Mouse (Mus musculus) thymus, adult 2 months (tissue): ENCODE measurements at regions not wholly inside any gene's neighbourhood (a gene's known extent, or its start where the extent isn't known, plus 50 kb on each side); places are given as distances from the start of the nearest gene placed in this dataset.
A peak's percentile ranks its signal among the peaks of the same experiment; 100 is the strongest.

Experiments
- DNase-seq: peaks from one replicate; pipeline ENCODE4 v3.0.0; 2021
- H3K27ac ChIP-seq: fragments of 200-500 bp; 2 replicates; pipeline ENCODE4 v1.5.1; 2012; ENCODE audit warnings: low read length, control low read depth; ENCODE audit not compliant: control insufficient read depth, insufficient read depth
- H3K27me3 ChIP-seq: fragments of 200-500 bp; 2 replicates; pipeline ENCODE4 v1.6.1; 2012; ENCODE audit warnings: mild to moderate bottlenecking, low read length, moderate library complexity, mixed read lengths; ENCODE audit not compliant: control insufficient read depth, insufficient read depth
- H3K36me3 ChIP-seq: fragments of 200-500 bp; 2 replicates; pipeline ENCODE4 v1.6.1; 2012; ENCODE audit warnings: mild to moderate bottlenecking, low read length, moderate library complexity; ENCODE audit not compliant: control insufficient read depth, insufficient read depth
- H3K4me1 ChIP-seq: fragments of 200-500 bp; replicated peaks from 2 replicates; pipeline ENCODE4 v1.6.1; 2012; ENCODE audit warnings: low read length; ENCODE audit not compliant: control insufficient read depth, insufficient read depth
- H3K4me3 ChIP-seq: fragments of 200-500 bp; 2 replicates; pipeline ENCODE4 v1.5.1; 2012; ENCODE audit warnings: mild to moderate bottlenecking, low read length, control low read depth, moderate library complexity; ENCODE audit not compliant: control insufficient read depth, insufficient read depth
- CTCF ChIP-seq: fragments of 200-500 bp; IDR thresholded peaks from 2 replicates; pipeline ENCODE4 v1.5.1; 2012; ENCODE audit warnings: mild to moderate bottlenecking, control low read depth, low read length, moderate library complexity, borderline replicate concordance; ENCODE audit not compliant: control insufficient read depth, poor library complexity, insufficient read depth; ENCODE audit errors: extremely low read depth
- POLR2A ChIP-seq: fragments of 200-500 bp; IDR thresholded peaks from 2 replicates; pipeline ENCODE4 v1.6.1; 2012; ENCODE audit warnings: mild to moderate bottlenecking, low read length, control low read depth, moderate library complexity; ENCODE audit not compliant: control insufficient read depth, poor library complexity, insufficient read depth; ENCODE audit errors: extremely low read depth
- WGBS: fragments of 180-500 bp; shearing (Covaris S2); methylation state at CpG from one replicate; pipeline ENCODE4 v1.1.7; 2018; 5-methylcytosine and 5-hydroxymethylcytosine counted together

DNA sequence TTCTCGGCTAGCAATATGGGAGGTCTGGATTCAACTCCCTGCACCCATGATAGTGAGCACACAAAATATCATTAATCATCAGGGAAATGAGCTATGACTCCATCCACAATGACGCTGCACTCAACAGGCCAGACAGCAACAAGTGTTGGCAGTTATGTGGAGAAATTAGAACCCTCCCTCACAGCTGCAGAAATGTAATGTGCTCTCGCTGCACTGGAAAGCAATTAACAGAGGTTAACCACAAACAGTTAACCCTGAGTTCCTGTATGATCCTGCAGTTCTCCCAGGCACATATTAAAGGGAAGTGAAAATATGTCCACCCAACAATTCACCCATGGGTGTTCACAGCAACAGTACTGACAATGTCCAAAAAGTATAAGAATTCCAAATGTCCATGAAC, 54.0 kb upstream of the Jade2 start:
- WGBS, result 10% methylated on average over 3 of the region's 3 CpGs
- H3K4me3 ChIP-seq, result no peak overlapping the region

DNA sequence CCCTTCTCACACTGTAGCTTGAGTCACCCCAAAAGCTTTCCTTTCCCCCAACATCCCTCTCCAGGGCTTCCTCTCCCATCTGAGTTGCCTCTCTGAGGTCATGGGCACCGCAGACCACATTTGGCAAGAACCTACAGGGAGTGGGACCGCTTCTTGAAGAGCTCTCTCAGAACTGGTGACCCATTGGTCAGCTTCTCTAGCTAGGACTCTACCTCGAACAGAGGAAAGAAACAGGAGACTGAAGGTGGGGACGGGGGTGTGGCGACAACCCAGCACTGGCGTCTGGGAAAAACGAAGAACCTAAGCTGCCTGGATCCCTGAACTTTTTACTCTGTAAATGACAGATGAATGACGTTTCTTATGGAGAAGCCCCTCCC, 51.8 kb upstream of the Cdkn2aipnl start:
- DNase-seq, result no peak
- H3K27me3 ChIP-seq, result no peaks in the 10 kb centered on the region
- no peak overlapping the region for H3K27ac ChIP-seq
- 19% methylated on average over 8 of the region's 8 CpGs for WGBS
- H3K36me3 ChIP-seq, result no peaks in the 10 kb centered on the region
- TF ChIP-seq CTCF, result no peak
- TF ChIP-seq POLR2A, result no peak
- peaks cover 26% of the 10 kb centered on the region for H3K4me1 ChIP-seq
- no peak overlapping the region for H3K4me3 ChIP-seq

More for the DNA sequence above, 54.0 kb upstream of the Jade2 start:
- H3K27me3 ChIP-seq, result no peaks in the 10 kb centered on the region
- TF ChIP-seq POLR2A, result no peak
- H3K4me1 ChIP-seq, result peaks cover 15% of the 10 kb centered on the region
- no peaks in the 10 kb centered on the region for H3K36me3 ChIP-seq
- DNase-seq, result no peak
- H3K27ac ChIP-seq, result no peak overlapping the region

DNA sequence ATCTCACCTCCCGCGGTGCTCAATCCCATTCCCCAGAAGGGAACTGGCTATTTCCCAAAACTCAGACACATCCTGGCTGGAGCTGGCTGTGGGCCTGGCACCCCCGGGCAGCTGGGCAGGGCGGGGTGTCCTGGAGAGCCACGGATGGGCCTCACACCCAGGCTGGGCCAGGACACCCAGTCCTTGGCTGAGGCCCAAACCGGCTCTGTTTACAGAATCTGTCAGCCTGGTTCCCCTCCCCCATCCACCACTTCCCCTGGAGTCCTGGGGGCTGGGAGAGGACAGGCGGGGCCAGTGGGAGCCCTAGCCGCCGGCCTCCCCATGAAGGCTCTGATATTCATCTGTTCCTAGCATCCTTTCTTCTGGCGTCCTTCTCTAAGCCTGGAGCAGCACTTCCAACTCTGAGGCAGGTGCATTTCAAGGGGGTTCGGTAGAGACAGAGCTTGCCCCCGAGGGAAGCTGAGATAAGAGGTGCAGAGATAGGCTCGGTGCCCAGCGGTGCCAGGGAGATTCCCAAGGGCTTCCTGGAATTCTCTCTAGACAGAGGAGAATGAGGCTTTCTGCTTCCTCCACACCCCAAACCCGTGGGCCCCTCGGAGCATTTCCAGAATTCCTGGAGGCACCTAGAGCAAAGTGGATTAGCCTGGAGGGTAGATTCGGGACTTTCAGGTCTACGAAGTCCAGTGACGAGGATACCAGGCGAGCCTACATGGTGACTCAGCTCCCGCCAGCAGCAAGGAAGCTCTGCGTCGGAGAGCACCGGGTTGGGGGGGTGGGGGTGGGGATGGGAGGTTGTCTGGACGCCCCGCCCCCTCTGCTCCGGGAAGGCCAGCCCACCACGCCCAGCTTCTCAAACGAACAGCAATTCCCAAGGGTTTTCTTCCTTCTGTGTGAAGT, 51.2 kb upstream of the Cdkn2aipnl start:
- Histone ChIP-seq H3K27ac (no peak overlapping the region; the same call in 1 of the 2 replicates), H3K4me1 (peaks cover 29% of the 10 kb centered on the region), H3K36me3 (no peaks in the 10 kb centered on the region), H3K27me3 (no peaks in the 10 kb centered on the region), H3K4me3 (peak overlapping the region; percentile 19)
- TF ChIP-seq POLR2A (no peak), CTCF (no peak)
- WGBS, result 10% methylated on average over 29 of the region's 29 CpGs
- peak; percentile 44 for DNase-seq
